Mouse (Mus musculus) testis, adult 2 months (tissue): Measurements from ENCODE around the gene Dffb. TPM values are rescaled to one million over a fixed set of nuclear protein-coding genes. Genes with fewer than 3 reads are reported as not detected.

ENCODE experiments used
- H3K27ac ChIP-seq: fragments of 200-500 bp; 2 replicates; pipeline ENCODE4 v1.5.1; 2012; ENCODE audit warnings: low read depth, low read length; ENCODE audit not compliant: control insufficient read depth, insufficient read depth
- H3K27me3 ChIP-seq: fragments of 200-500 bp; 2 replicates; pipeline ENCODE4 v1.6.1; 2012; ENCODE audit warnings: mild to moderate bottlenecking, low read length, moderate library complexity; ENCODE audit not compliant: control insufficient read depth, insufficient read depth
- H3K36me3 ChIP-seq: fragments of 200-500 bp; 2 replicates; pipeline ENCODE4 v1.6.1; 2012; ENCODE audit warnings: mild to moderate bottlenecking, low read length; ENCODE audit not compliant: control insufficient read depth, insufficient read depth
- H3K4me1 ChIP-seq: fragments of 200-500 bp; 2 replicates; pipeline ENCODE4 v1.6.1; 2012; ENCODE audit warnings: low read length; ENCODE audit not compliant: control insufficient read depth, insufficient read depth
- H3K4me3 ChIP-seq: fragments of 200-500 bp; 2 replicates; pipeline ENCODE4 v1.5.1; 2012; ENCODE audit warnings: low read depth, mild to moderate bottlenecking, low read length, moderate library complexity, mixed read lengths; ENCODE audit not compliant: control insufficient read depth
- CTCF ChIP-seq: fragments of 200-500 bp; IDR thresholded peaks from 2 replicates; pipeline ENCODE4 v1.5.1; 2012; ENCODE audit warnings: low read depth, mild to moderate bottlenecking, inconsistent platforms, low read length, moderate library complexity; ENCODE audit not compliant: control insufficient read depth, insufficient read depth, insufficient replicate concordance
- POLR2A ChIP-seq: fragments of 200-500 bp; IDR thresholded peaks from 2 replicates; pipeline ENCODE4 v1.6.1; 2012; ENCODE audit warnings: low read depth, mild to moderate bottlenecking, inconsistent platforms, low read length, moderate library complexity; ENCODE audit not compliant: control insufficient read depth
- polyA plus RNA-seq: library from polyadenylated mRNA; depleted of rRNA; stranded (reverse); fragments of >200 nt; gene quantifications from 2 replicates; pipeline ENCODE4 v1.2.3, GENCODE M21; 2012

Dffb gene
- polyA plus RNA-seq, 1 experiment: 4.6 TPM

DNA sequence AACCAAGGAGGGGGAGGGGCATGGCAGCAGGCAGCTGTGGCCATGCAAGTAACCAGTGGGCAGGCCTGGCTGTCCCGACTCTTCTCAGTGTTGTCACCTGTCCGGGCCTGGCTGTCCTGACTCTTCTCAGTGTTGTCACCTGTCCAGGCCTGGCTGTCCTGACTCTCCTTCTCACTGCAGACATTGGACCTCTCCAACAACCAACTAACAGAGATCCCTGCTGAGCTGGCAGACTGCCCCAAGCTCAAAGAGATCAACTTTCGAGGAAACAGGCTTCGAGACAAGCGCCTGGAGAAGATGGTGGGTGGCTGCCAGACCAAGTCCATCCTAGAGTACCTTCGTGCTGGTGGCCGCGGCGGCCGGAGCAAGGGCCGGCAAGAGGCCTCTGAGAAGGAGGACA is 40.5 kb upstream of the Dffb start:
- Histone ChIP-seq H3K27me3 (no peaks in the 10 kb centered on the region), H3K36me3 (no peaks in the 10 kb centered on the region; the same call in 1 of the 2 replicates), H3K4me1 (peaks cover 8% of the 10 kb centered on the region), H3K27ac (no peak overlapping the region), H3K4me3 (no peak overlapping the region)
- TF ChIP-seq CTCF (no peak), POLR2A (no peak)

- no peak for TF ChIP-seq CTCF
- no peak for TF ChIP-seq POLR2A
- Histone ChIP-seq H3K4me3 (peak overlapping the region; percentile 98), H3K36me3 (no peaks in the 10 kb centered on the region; the same call in 1 of the 2 replicates), H3K27ac (peak overlapping the region; percentile 70), H3K4me1 (peaks cover 8% of the 10 kb centered on the region), H3K27me3 (no peaks in the 10 kb centered on the region)
Measured at GRCm38 (mm10) chr4:154012132-154012882, 37.4 kb upstream of the Dffb start.

GRCm38 (mm10) chr4:154011646-154012089 is 36.7 kb upstream of the Dffb start, which contains the start of gene Lrrc47:
Lrrc47 (plus strand) TSS chr4:154011731.
- peak within 1 kb of the TSS; percentile 98 for H3K4me3 ChIP-seq
- H3K27me3 ChIP-seq: no peaks in the 10 kb centered on the region
- peak; percentile 72; the same call in 1 of the 2 replicates for TF ChIP-seq POLR2A
- TF ChIP-seq CTCF: no peak
- peaks cover 8% of the 10 kb centered on the region for H3K4me1 ChIP-seq
- no peaks in the 10 kb centered on the region; the same call in 1 of the 2 replicates for H3K36me3 ChIP-seq
- H3K27ac ChIP-seq: peak within 1 kb of the TSS; percentile 70

GRCm38 (mm10) chr4:154010907-154011645 is 36.1 kb upstream of the Dffb start:
- H3K36me3 ChIP-seq: no peaks in the 10 kb centered on the region; the same call in 1 of the 2 replicates
- no peaks in the 10 kb centered on the region for H3K27me3 ChIP-seq
- peak overlapping the region; percentile 30 for H3K27ac ChIP-seq

DNA sequence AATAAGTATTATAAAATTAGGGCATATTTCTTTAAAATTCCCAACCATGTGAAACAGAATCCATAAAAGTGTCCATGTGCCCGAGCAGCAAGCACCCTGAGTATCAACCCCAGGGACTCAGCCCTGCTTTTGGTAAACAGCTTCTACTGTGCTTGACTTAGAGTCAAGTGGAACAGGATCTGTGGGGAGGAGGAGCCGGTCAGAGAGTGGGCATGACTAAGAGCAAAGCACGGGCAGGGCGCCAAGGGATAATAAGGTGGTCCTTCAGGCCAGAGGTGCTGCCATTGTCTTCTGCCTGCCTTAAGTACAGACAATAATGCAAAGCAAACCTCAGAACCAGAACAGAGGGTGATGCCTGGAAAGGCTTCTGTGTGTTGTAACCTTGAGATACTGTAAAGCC is 32.8 kb upstream of the Dffb start:
- no peaks in the 10 kb centered on the region; the same call in 1 of the 2 replicates for H3K36me3 ChIP-seq
- no peak overlapping the region for H3K27ac ChIP-seq
- no peak overlapping the region for H3K4me3 ChIP-seq
- peaks cover 6% of the 10 kb centered on the region for H3K4me1 ChIP-seq
- H3K27me3 ChIP-seq: no peaks in the 10 kb centered on the region
- no peak for TF ChIP-seq POLR2A
- no peak for TF ChIP-seq CTCF

More at GRCm38 (mm10) chr4:154010907-154011645, 36.1 kb upstream of the Dffb start:
- no peak for TF ChIP-seq CTCF
- no peak for TF ChIP-seq POLR2A
- Histone ChIP-seq H3K4me1 (peaks cover 8% of the 10 kb centered on the region), H3K4me3 (peak overlapping the region; percentile 98)

DNA sequence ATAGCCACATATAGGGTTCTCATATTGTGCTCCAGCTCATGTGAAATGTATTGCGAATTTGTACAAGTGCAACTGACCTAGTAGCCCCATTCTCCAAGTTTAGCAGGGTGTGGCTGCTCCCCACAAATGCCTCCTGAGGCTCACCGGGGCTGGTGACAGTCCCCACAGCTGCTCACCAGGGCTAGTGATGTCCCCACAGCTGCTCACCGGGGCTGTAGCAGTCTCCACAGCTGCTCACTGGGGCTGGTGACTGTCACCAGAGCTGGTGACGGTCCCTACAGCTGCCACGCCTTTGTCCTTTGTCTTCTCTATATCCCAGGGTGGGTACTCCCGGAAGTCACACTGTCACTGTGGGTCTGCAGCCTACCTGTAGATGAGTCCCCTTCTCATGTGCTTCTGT is 31.3 kb upstream of the Dffb start:
- Histone ChIP-seq H3K36me3 (peaks cover 5% of the 10 kb centered on the region), H3K27ac (no peak overlapping the region), H3K4me3 (no peak overlapping the region), H3K27me3 (no peaks in the 10 kb centered on the region), H3K4me1 (no peaks in the 10 kb centered on the region; the same call in none of the 2 replicates)
- TF ChIP-seq POLR2A (no peak), CTCF (no peak)

DNA sequence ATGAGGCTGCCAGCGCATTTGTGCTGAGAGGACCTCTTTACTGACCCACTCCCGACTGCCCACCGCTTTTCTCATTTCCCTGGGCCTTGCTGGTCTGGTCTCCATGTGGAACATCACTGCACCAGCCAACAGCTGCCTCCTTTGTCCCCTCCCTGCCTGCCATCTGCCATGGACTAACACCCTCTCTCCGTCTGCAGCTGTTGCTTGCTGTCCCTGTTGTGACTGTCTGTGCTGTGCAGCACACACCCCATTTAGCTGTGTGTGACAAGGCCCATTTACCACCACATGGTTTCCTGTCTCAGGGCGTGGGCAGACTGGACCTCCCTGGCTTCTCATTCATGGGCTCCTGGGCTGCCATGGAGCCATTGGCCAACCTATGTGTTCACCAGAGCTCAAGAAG is 30.6 kb upstream of the Dffb start:
- H3K4me1 ChIP-seq: no peaks in the 10 kb centered on the region
- TF ChIP-seq POLR2A (no peak), CTCF (no peak)
- H3K36me3 ChIP-seq: peaks cover 5% of the 10 kb centered on the region
- H3K27ac ChIP-seq: no peak overlapping the region
- no peaks in the 10 kb centered on the region for H3K27me3 ChIP-seq
- no peak overlapping the region for H3K4me3 ChIP-seq
